Mouse (Mus musculus): ENCODE data around the gene Tm7sf2. TPM values are rescaled to one million over a fixed set of nuclear protein-coding genes. Genes with fewer than 3 reads are reported as not detected.
A peak's percentile ranks its signal among the peaks of the same experiment; 100 is the strongest.

Gene Tm7sf2
- total RNA-seq, 2 experiments from 2014 or later: 19.7 to 36.7 TPM

- no peak for DNase-seq (ENCODE audit: low spot score in 2 of 2)
These were observed 2.5 kb upstream of the Tm7sf2 start for GRCm38 (mm10) chr19:6070571-6071250.

GRCm38 (mm10) chr19:6069851-6070250, 1.7 kb upstream of the Tm7sf2 start:
- DNase-seq (ENCODE audit: low spot score in 2 of 2): no peak

- DNase-seq (ENCODE audit: low spot score in 2 of 2): no peak
These were observed 778 bp upstream of the Tm7sf2 start for GRCm38 (mm10) chr19:6068951-6069350.

GRCm38 (mm10) chr19:6067011-6067723, 1.0 kb downstream of the Tm7sf2 start:
- peak; percentile 75 to 82 for DNase-seq (ENCODE audit: low spot score in 2 of 2)

GRCm38 (mm10) chr19:6066571-6066970, 1.6 kb downstream of the Tm7sf2 start:
- DNase-seq (ENCODE audit: low spot score in 2 of 2): no peak

GRCm38 (mm10) chr19:6063081-6063480, 5.1 kb downstream of the Tm7sf2 start:
- DNase-seq (ENCODE audit: low spot score in 2 of 2): no peak

GRCm38 (mm10) chr19:6062418-6062817, 5.8 kb downstream of the Tm7sf2 start:
- DNase-seq (ENCODE audit: low spot score in 2 of 2): no peak

GRCm38 (mm10) chr19:6061641-6062302, 6.4 kb downstream of the Tm7sf2 start:
- DNase-seq (ENCODE audit: low spot score in 2 of 2): no peak

GRCm38 (mm10) chr19:6061021-6061533, 7.1 kb downstream of the Tm7sf2 start, which contains the start of gene Znhit2:
Gene Znhit2 (plus strand): TSS chr19:6061192.
- peak; percentile 86 to 87 for DNase-seq (ENCODE audit: low spot score in 2 of 2)

- DNase-seq (ENCODE audit: low spot score in 2 of 2): peak in 1 of 2 experiments; percentile 18
These were observed 9.2 kb downstream of the Tm7sf2 start for GRCm38 (mm10) chr19:6058966-6059365.

- peak in 1 of 2 experiments; percentile 15 for DNase-seq (ENCODE audit: low spot score in 2 of 2)
These were observed 9.7 kb downstream of the Tm7sf2 start for GRCm38 (mm10) chr19:6058513-6058912.

GRCm38 (mm10) chr19:6057313-6058096, 10.7 kb downstream of the Tm7sf2 start, which contains the start of the genes Mrpl49 and Fau:
Gene Mrpl49 (minus strand): TSS chr19:6057785.
Gene Fau (plus strand): TSS chr19:6057844.
- DNase-seq (ENCODE audit: low spot score in 2 of 2): peak; percentile 98 to 99

GRCm38 (mm10) chr19:6056696-6057095, 11.5 kb downstream of the Tm7sf2 start:
- peak in 1 of 2 experiments; percentile 17 for DNase-seq (ENCODE audit: low spot score in 2 of 2)

GRCm38 (mm10) chr19:6054296-6054695, 13.9 kb downstream of the Tm7sf2 start:
- DNase-seq (ENCODE audit: low spot score in 2 of 2): no peak

- DNase-seq (ENCODE audit: low spot score in 2 of 2): no peak
These were observed 15.7 kb downstream of the Tm7sf2 start for GRCm38 (mm10) chr19:6052516-6052915.

- no peak for DNase-seq (ENCODE audit: low spot score in 2 of 2)
These were observed 19.3 kb downstream of the Tm7sf2 start for GRCm38 (mm10) chr19:6048681-6049410.

GRCm38 (mm10) chr19:6047899-6048166, 20.3 kb downstream of the Tm7sf2 start:
- no peak for DNase-seq (ENCODE audit: low spot score in 2 of 2)

GRCm38 (mm10) chr19:6047154-6047898, 20.8 kb downstream of the Tm7sf2 start:
- DNase-seq (ENCODE audit: low spot score in 2 of 2): no peak

Measured in adrenal gland, adult 18-20 months (tissue).